Mouse (Mus musculus): ENCODE measurements around the gene Sh3bp2.
"Not testable (repeated sequence)": the region's sequence is repeated elsewhere in the genome, so short reads cannot be mapped to it uniquely, and the experiment has no call there.

Gene Sh3bp2

GRCm38 (mm10) chr5:34527352-34527751, 1.7 kb downstream of the Sh3bp2 start:
- no peak for DNase-seq

GRCm38 (mm10) chr5:34528724-34529123, 3.1 kb downstream of the Sh3bp2 start:
- DNase-seq, result peak in 1 of 2 experiments; percentile 47

- DNase-seq, result peak in 1 of 2 experiments; percentile 28
These were observed 4.5 kb downstream of the Sh3bp2 start for GRCm38 (mm10) chr5:34530116-34530515.

GRCm38 (mm10) chr5:34530687-34531086, 5.0 kb downstream of the Sh3bp2 start:
- peak; percentile 46 to 74 for DNase-seq

- no peak for DNase-seq
These were observed 7.4 kb downstream of the Sh3bp2 start for GRCm38 (mm10) chr5:34533066-34533465.

- no peak for DNase-seq
These were observed 8.2 kb downstream of the Sh3bp2 start for GRCm38 (mm10) chr5:34533820-34534219.

GRCm38 (mm10) chr5:34534776-34535581, 9.3 kb downstream of the Sh3bp2 start:
- no peak for DNase-seq

- DNase-seq, result no peak
These were observed 10.2 kb downstream of the Sh3bp2 start for GRCm38 (mm10) chr5:34535831-34536230.

GRCm38 (mm10) chr5:34538079-34538478, 12.4 kb downstream of the Sh3bp2 start:
- DNase-seq, result no peak

- DNase-seq, result peak; percentile 40 to 43
These were observed 12.9 kb downstream of the Sh3bp2 start for GRCm38 (mm10) chr5:34538527-34538926.

- no peak for DNase-seq
These were observed 13.5 kb downstream of the Sh3bp2 start for GRCm38 (mm10) chr5:34539121-34539520.

GRCm38 (mm10) chr5:34542166-34542565, 16.5 kb downstream of the Sh3bp2 start:
- peak in 1 of 2 experiments; percentile 21 for DNase-seq

- DNase-seq, result peak in 1 of 2 experiments; percentile 35
These were observed 17.5 kb downstream of the Sh3bp2 start for GRCm38 (mm10) chr5:34543114-34543513.

- peak in 1 of 2 experiments; percentile 63 for DNase-seq
These were observed 21.8 kb downstream of the Sh3bp2 start for GRCm38 (mm10) chr5:34547410-34547809.

- no peak for DNase-seq
These were observed 23.5 kb downstream of the Sh3bp2 start for GRCm38 (mm10) chr5:34549135-34549482.

GRCm38 (mm10) chr5:34549483-34550221, 24.0 kb downstream of the Sh3bp2 start:
- peak; percentile 54 to 68 for DNase-seq

GRCm38 (mm10) chr5:34550251-34550650, 24.6 kb downstream of the Sh3bp2 start:
- DNase-seq, result no peak

- no peak for DNase-seq
These were observed 26.2 kb downstream of the Sh3bp2 start for GRCm38 (mm10) chr5:34551821-34552220.

GRCm38 (mm10) chr5:34563854-34564253, 38.2 kb downstream of the Sh3bp2 start:
- DNase-seq, result no peak

- DNase-seq, result no peak
These were observed 38.7 kb downstream of the Sh3bp2 start for GRCm38 (mm10) chr5:34564291-34564690.

- peak in 1 of 2 experiments; percentile 36 for DNase-seq
These were observed 40.1 kb downstream of the Sh3bp2 start for GRCm38 (mm10) chr5:34565545-34566283.

- no peak for DNase-seq
These were observed 45.9 kb downstream of the Sh3bp2 start for GRCm38 (mm10) chr5:34571551-34571950.

- not testable (repeated sequence) for DNase-seq
These were observed 46.9 kb downstream of the Sh3bp2 start for GRCm38 (mm10) chr5:34572568-34572967.
